In genomic region chr12:86823855-86824589, GRCm38 (mm10) we compare ENCODE assay signal across 8 mouse cellular contexts.
DNase-seq lines count a peak whose midpoint lies in the region; ATAC-seq and TF ChIP-seq lines count a peak whose summit lies in the region.

No protein-coding gene starts in this region.

- WGBS in hindbrain, postnatal 0 days = under 1% methylated on average over 28 of the region's 29 CpGs

- peak; percentile 43 for TF ChIP-seq CTCF in hindbrain, postnatal 0 days (IDR thresholded peaks at IDR 0.05; ENCODE audit: low read depth)

- peak overlapping the region; percentile 42 for H3K4me2 ChIP-seq in hindbrain, postnatal 0 days (ENCODE audit: low read depth, low read length)

- no peaks in the 10 kb centered on the region for H3K9me3 ChIP-seq in hindbrain, postnatal 0 days (ENCODE audit: low read length)
- H3K9me3 ChIP-seq in megakaryocyte, embryonic 14.5 days = no peaks in the 10 kb centered on the region

- H3K27me3 ChIP-seq in hindbrain, postnatal 0 days (ENCODE audit: insufficient read depth, low read length) = no peaks in the 10 kb centered on the region
- H3K27me3 ChIP-seq in megakaryocyte, embryonic 14.5 days (replicated peaks) = no peaks in the 10 kb centered on the region

- ATAC-seq in common myeloid progenitor, adult 5-6 weeks (replicated peaks; ENCODE audit: low read depth, poor library complexity, severe bottlenecking) = peak; percentile 78
- ATAC-seq in hindbrain, postnatal 0 days = peak; percentile 94

- 0 out of 2 replicates have a peak overlapping the region, but pooled peaks have one; percentile 8 for H3K4me3 ChIP-seq in hindbrain, postnatal 0 days (ENCODE audit: low read length)
- H3K4me3 ChIP-seq in megakaryocyte, embryonic 14.5 days (replicated peaks) = peak overlapping the region; percentile 92

- peak; percentile 97 for DNase-seq in ZHBTc4 (ENCODE audit: low read depth, low spot score)
- DNase-seq in gastrocnemius, adult 8-10 months (ENCODE audit: low spot score in 2 of 2) = peak; percentile 75 to 81
- DNase-seq in hindbrain, postnatal 0 days (ENCODE audit: low spot score) = peak; percentile 97
- DNase-seq in left cerebral cortex, postnatal 10 days (ENCODE audit: extremely low spot score in 1 of 2, low spot score in 2 of 2) = peak; percentile 93 to 97
- peak; percentile 84 to 91 for DNase-seq in right cerebral cortex, adult 2 months (ENCODE audit: low spot score in 2 of 2)
- peak; percentile 46 for DNase-seq in urinary bladder, postnatal 10 days (ENCODE audit: low spot score)

- intact Hi-C loops in left cerebral cortex, postnatal 10 days (cut with DNase I) = loop anchor here (2.0 kb wide), 1 partner anchor 61 kb away; the partner anchor contains the start of gene Irf2bpl

- peaks cover 34% of the 10 kb centered on the region for H3K4me1 ChIP-seq in hindbrain, postnatal 0 days (ENCODE audit: insufficient read depth, low read length)
- peaks cover 77% of the 10 kb centered on the region for H3K4me1 ChIP-seq in megakaryocyte, embryonic 14.5 days

- no peaks in the 10 kb centered on the region for H3K36me3 ChIP-seq in hindbrain, postnatal 0 days (ENCODE audit: insufficient read depth, low read length)
- peaks cover 15% of the 10 kb centered on the region for H3K36me3 ChIP-seq in megakaryocyte, embryonic 14.5 days (replicated peaks; ENCODE audit: low read length)

- peak overlapping the region; percentile 96 for H3K27ac ChIP-seq in hindbrain, postnatal 0 days

- H3K9ac ChIP-seq in hindbrain, postnatal 0 days (replicated peaks; ENCODE audit: low read length) = peak overlapping the region; percentile 37

Comparison
In these comparisons a context has a peak if more than half of its experiments do, and no peak if none do; other contexts are left out.
1. Peak in every context shown above with its lines: DNase-seq, ATAC-seq, H3K4me3 ChIP-seq and H3K27ac ChIP-seq.
2. DNase-seq: peak in every context shown above with its lines; median percentile 97 in ZHBTc4; 97 in hindbrain, postnatal 0 days; 95 in left cerebral cortex, postnatal 10 days; 88 in right cerebral cortex, adult 2 months; 78 in gastrocnemius, adult 8-10 months; 46 in urinary bladder, postnatal 10 days.